Mouse (Mus musculus): ENCODE measurements around the gene Fam57b. TPM values are rescaled to one million over a fixed set of nuclear protein-coding genes. Genes with fewer than 3 reads are reported as not detected.
A peak's percentile ranks its signal among the peaks of the same experiment; 100 is the strongest.

Fam57b gene
- total RNA-seq, 2 experiments from 2014 or later, result 135 to 141 TPM

GRCm38 (mm10) chr7:126809723-126810369 lies 12.4 kb downstream of the Fam57b start:
- DNase-seq (ENCODE audit: extremely low spot score in 1 of 2, low spot score in 2 of 2), result no peak
- intact Hi-C loops (cut with DNase I), result no loop called here

DNA sequence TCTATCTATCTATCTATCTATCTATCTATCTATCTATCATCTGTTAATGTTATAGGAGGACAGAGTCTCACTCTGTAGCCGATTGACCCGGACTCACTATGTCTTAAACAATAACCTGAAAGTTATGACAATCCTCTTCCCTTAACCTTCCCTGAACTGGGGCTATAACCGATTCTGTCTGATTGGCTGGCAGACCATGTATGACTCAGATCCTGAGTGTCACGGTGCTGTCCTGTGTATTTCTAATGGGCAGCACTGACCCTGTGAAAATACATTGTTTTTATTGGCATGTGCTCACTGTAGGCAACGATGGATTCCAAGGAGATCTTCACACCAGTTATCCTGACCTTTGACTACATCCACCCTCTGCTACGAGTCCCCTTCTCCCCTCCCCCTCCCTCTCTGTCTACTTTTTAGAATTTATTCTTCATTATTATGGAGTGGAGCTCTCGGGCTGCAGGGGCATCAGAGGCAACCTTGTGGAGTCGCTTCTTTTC lies 18.3 kb downstream of the Fam57b start:
- intact Hi-C loops (cut with DNase I), result no loop called here

DNA sequence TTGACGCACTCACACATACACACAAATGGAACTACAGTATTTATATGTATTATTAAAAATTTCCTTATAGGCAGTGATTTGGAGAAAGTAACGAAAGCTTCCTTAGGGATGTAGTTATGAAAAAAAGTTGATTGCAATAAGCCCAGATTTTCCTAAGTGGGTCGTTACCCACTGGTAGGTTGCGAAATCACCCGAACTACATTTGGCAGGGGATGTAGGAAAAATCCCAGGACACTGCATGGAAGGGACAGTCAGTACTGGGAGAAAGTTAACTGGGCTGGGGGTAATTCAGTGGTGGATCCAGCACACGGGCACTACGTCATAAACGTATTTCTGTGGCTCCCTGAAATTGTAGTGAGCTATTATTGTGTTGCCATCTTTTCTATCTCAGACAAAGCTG lies 19.0 kb downstream of the Fam57b start:
- intact Hi-C loops (cut with DNase I), result no loop called here
- no peak for DNase-seq (ENCODE audit: extremely low spot score in 1 of 2, low spot score in 2 of 2)

More for the DNA sequence above, 18.3 kb downstream of the Fam57b start:
- DNase-seq (ENCODE audit: extremely low spot score in 1 of 2, low spot score in 2 of 2), result no peak

DNA sequence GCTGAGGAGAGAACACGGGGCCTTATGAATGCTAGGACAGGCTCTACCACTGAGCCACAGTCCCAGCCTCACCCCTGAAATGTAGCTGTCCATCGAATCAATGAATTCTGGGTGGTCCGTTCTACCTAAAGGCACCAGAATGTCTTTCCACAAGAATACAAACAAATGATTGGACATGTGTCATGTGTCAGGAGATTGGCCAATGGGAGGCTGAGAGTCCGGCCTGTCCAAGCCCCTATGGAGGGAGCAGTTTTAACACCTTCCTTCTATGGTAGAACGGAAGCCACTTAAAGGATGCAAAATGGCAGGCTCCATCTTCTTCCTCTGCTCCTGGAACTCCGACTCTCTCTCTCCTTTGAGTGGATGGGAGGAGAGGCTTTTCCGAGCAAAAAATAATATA lies 20.1 kb downstream of the Fam57b start:
- intact Hi-C loops (cut with DNase I), result no loop called here
- no peak for DNase-seq (ENCODE audit: extremely low spot score in 1 of 2, low spot score in 2 of 2)

DNA sequence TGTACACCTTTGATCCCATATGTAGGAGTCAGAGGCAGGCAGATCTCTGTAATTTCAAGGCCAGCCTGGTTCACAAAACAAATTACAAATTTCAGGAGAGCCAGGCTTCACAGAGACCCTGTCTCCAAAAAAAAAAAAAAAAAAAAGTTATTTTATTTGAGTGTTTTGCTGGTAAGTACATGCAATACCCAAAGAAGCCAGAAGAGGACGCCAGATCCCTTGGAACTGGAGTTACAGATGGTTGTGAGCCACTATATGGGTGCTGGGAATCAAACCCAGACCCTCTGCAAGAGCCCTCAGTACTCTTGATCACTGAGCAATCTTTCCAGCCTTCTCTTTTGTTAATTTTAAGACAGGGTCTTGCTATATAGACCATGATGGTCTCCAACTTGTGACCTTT lies 21.4 kb downstream of the Fam57b start:
- intact Hi-C loops (cut with DNase I), result no loop called here
- no peak for DNase-seq (ENCODE audit: extremely low spot score in 1 of 2, low spot score in 2 of 2)

GRCm38 (mm10) chr7:126821835-126822511 lies 24.5 kb downstream of the Fam57b start:
- intact Hi-C loops (cut with DNase I), result loop anchor here (2.0 kb wide), 1 partner anchor 39 kb away; the partner anchor contains the start of gene Hirip3
- peak; percentile 67 to 82 for DNase-seq (ENCODE audit: extremely low spot score in 1 of 2, low spot score in 2 of 2)

- DNase-seq (ENCODE audit: extremely low spot score in 1 of 2, low spot score in 2 of 2), result peak in 1 of 2 experiments; percentile 49
- intact Hi-C loops (cut with DNase I), result loop anchor here (2.0 kb wide), 1 partner anchor 38 kb away; the partner anchor contains the start of gene Hirip3
Measured at GRCm38 (mm10) chr7:126822741-126823140, 25.3 kb downstream of the Fam57b start.

- intact Hi-C loops (cut with DNase I), result loop anchor here (2.0 kb wide), 1 partner anchor 38 kb away; the partner anchor contains the start of gene Hirip3
- peak in 1 of 2 experiments; percentile 70 for DNase-seq (ENCODE audit: extremely low spot score in 1 of 2, low spot score in 2 of 2)
Measured at GRCm38 (mm10) chr7:126823202-126823711, 25.8 kb downstream of the Fam57b start.

GRCm38 (mm10) chr7:126823940-126824339 lies 26.5 kb downstream of the Fam57b start:
- intact Hi-C loops (cut with DNase I), result loop anchor here (2.0 kb wide), 1 partner anchor 37 kb away; the partner anchor contains the start of gene Hirip3

GRCm38 (mm10) chr7:126825403-126825802 lies 27.9 kb downstream of the Fam57b start:
- peak in 1 of 2 experiments; percentile 48 for DNase-seq (ENCODE audit: extremely low spot score in 1 of 2, low spot score in 2 of 2)
- intact Hi-C loops (cut with DNase I), result no loop called here

More at GRCm38 (mm10) chr7:126823940-126824339, 26.5 kb downstream of the Fam57b start:
- no peak for DNase-seq (ENCODE audit: extremely low spot score in 1 of 2, low spot score in 2 of 2)

DNA sequence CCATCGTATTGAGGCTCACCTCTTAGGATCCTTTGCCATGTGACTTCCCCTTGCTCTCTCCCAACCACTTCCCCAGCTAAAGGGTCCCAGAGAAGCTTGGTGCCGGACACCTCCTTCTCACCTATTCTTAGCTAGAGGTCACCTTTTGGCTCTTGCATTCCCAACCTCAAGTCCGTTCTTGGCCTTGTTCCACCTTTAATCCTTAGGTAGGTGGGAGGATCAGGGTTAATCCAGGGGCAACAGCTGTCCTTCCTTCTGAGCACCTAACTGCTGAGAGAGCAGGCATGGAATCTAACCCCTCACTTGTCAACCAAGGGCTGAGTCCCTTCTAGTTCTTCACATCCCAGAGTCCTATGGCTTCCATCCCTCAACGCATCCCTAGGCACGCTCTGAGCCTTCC lies 28.5 kb downstream of the Fam57b start:
- no peak for DNase-seq (ENCODE audit: extremely low spot score in 1 of 2, low spot score in 2 of 2)
- intact Hi-C loops (cut with DNase I), result no loop called here

GRCm38 (mm10) chr7:126831539-126831938 lies 34.1 kb downstream of the Fam57b start, which contains the start of gene 4930451I11Rik:
Gene 4930451I11Rik, minus strand, starts transcription at chr7:126831639.
- intact Hi-C loops (cut with DNase I), result loop anchor here (2.0 kb wide), 1 partner anchor 279 kb away; no protein-coding TSS in a partner anchor
- no peak for DNase-seq (ENCODE audit: extremely low spot score in 1 of 2, low spot score in 2 of 2)

DNA sequence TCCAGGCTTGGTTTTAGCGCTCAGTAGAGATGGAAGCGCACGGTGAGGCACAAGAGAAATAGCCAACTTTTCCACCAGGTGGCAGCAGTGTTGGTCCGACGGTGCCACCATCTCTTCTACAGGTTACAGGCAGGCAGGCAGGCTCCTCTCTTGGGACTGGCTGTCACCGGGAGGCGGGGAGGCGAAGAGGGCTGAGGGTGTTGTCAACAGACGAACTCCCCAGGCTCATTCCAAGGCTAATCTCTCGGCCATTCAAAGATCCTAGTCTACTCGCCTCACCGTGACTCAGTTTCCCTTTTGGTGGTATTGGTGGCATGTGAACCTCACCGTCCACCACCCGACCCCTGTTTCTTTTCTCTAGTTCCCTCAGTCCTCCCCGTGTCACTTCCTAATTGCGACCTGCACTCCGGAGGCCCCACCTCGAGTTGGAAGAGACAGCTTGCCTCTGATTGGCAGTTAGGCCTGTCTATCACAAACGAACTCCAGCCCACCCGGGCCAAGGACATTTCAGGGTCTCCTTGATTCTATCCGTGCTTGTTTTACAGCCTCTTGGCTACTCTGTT lies 34.6 kb downstream of the Fam57b start:
- intact Hi-C loops (cut with DNase I), result loop anchor here (2.0 kb wide), 1 partner anchor 273 kb away; no protein-coding TSS in a partner anchor
- DNase-seq (ENCODE audit: extremely low spot score in 1 of 2, low spot score in 2 of 2), result peak; percentile 73 to 81

- intact Hi-C loops (cut with DNase I), result loop anchor here (2.0 kb wide), 1 partner anchor 272 kb away; no protein-coding TSS in a partner anchor
Measured at GRCm38 (mm10) chr7:126833294-126833693, 35.8 kb downstream of the Fam57b start.

DNA sequence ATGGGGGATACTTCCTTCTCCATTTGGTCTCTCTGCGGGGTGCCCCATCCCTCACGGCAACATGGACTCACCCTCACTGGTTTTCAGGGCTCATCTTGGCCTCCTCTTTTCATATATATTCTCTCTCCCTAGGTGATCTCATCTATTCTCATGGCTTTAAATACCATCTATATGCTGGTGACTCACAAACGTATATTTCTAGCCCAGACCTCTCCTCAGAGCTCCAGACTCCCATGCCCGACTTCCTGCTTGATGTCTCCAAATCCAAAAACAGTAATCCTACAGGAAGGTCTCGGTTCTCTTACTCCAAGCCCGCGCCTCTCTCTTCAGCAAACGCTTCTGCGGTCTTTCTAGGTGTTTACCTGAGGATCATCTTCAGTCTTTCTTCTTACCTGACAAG lies 45.8 kb downstream of the Fam57b start:
- intact Hi-C loops (cut with DNase I), result no loop called here

More at GRCm38 (mm10) chr7:126833294-126833693, 35.8 kb downstream of the Fam57b start:
- DNase-seq (ENCODE audit: extremely low spot score in 1 of 2, low spot score in 2 of 2), result no peak

DNA sequence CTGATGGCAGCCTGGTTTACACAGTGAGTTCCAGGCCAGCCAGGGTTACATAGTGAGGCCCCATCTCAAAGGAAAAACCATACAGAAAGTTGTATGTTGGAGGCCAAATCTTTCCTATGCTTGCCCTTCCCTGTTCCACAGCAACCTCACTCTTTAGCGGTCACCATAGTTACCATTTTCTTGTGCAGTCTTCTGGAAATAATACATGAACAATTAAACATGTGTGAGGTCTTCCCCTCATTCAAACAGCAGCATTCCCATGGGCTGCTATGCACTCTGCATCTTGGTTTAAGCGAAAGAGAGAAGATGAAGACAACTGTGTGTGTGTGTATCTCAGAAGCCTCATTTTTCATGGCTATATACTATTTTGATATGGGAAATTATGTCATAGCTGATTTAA lies 48.0 kb downstream of the Fam57b start:
- intact Hi-C loops (cut with DNase I), result no loop called here
- DNase-seq (ENCODE audit: extremely low spot score in 1 of 2, low spot score in 2 of 2), result no peak

More for the DNA sequence above, 45.8 kb downstream of the Fam57b start:
- peak in 1 of 2 experiments; percentile 43 for DNase-seq (ENCODE audit: extremely low spot score in 1 of 2, low spot score in 2 of 2)

GRCm38 (mm10) chr7:126847116-126847420 lies 49.6 kb downstream of the Fam57b start, which contains the start of gene Doc2a:
Gene Doc2a, plus strand, starts transcription at chr7:126847416.
- intact Hi-C loops (cut with DNase I), result no loop called here
- DNase-seq (ENCODE audit: extremely low spot score in 1 of 2, low spot score in 2 of 2), result no peak

GRCm38 (mm10) chr7:126847421-126848398 lies 50.2 kb downstream of the Fam57b start:
- peak in 1 of 2 experiments; percentile 74 for DNase-seq (ENCODE audit: extremely low spot score in 1 of 2, low spot score in 2 of 2)

More at GRCm38 (mm10) chr7:126847421-126848398, 50.2 kb downstream of the Fam57b start:
- intact Hi-C loops (cut with DNase I), result no loop called here

All from left cerebral cortex, postnatal 10 days (tissue).